Mouse (Mus musculus) C2C12 (cell line): Measurements from ENCODE around the gene Gal3st4. TPM values are rescaled to one million over a fixed set of nuclear protein-coding genes. Genes with fewer than 3 reads are reported as not detected.

Experiments
- H3K27me3 ChIP-seq: one replicate; pipeline ENCODE4 v1.6.1; 2011; ENCODE audit not compliant: control insufficient read depth, insufficient read depth, insufficient read length
- H3K36me3 ChIP-seq: one replicate; pipeline ENCODE4 v1.6.1; 2011; ENCODE audit not compliant: control insufficient read depth, insufficient read depth
- H3K4me3 ChIP-seq: one replicate; pipeline ENCODE4 v1.5.1; 2011; ENCODE audit warnings: mild to moderate bottlenecking, control low read depth; ENCODE audit not compliant: poor library complexity, insufficient read depth, severe bottlenecking
- H3K79me2 ChIP-seq: one replicate; pipeline ENCODE4 v1.6.1; 2011; ENCODE audit not compliant: control insufficient read depth, insufficient read depth
- H3K79me3 ChIP-seq: one replicate; pipeline ENCODE4 v1.6.1; 2011; ENCODE audit warnings: low read depth, control low read depth
- H3ac ChIP-seq: one replicate; pipeline ENCODE3; 2011; ENCODE audit warnings: low read depth; ENCODE audit not compliant: control insufficient read depth, insufficient read length
- CEBPB ChIP-seq: IDR thresholded peaks from one replicate; pipeline ENCODE4 v1.6.1; 2011; ENCODE audit warnings: low read depth, mild to moderate bottlenecking, control low read depth, moderate library complexity
- CTCF ChIP-seq: IDR thresholded peaks from one replicate; pipeline ENCODE4 v1.5.1; 2011; ENCODE audit not compliant: control insufficient read depth, insufficient read depth, insufficient read length
- FOSL1 ChIP-seq: IDR thresholded peaks from one replicate; pipeline ENCODE4 v1.8.0; 2011; ENCODE audit warnings: mild to moderate bottlenecking, low read length; ENCODE audit not compliant: poor library complexity, insufficient read depth, severe bottlenecking
- MAX ChIP-seq: IDR thresholded peaks from one replicate; pipeline ENCODE4 v1.6.1; 2011; ENCODE audit warnings: mild to moderate bottlenecking, control low read depth
- MYOD1 ChIP-seq: IDR thresholded peaks from one replicate; pipeline ENCODE4 v1.6.1; 2011; ENCODE audit warnings: low read depth; ENCODE audit not compliant: control insufficient read depth, insufficient read length
- MYOG ChIP-seq: IDR thresholded peaks from one replicate; pipeline ENCODE4 v1.6.1; 2011; ENCODE audit not compliant: control insufficient read depth, insufficient read length; ENCODE audit errors: extremely low read depth
- USF1 ChIP-seq: IDR thresholded peaks from one replicate; pipeline ENCODE4 v1.6.1; 2011; ENCODE audit warnings: low read depth, mild to moderate bottlenecking, control low read depth, moderate library complexity
- polyA plus RNA-seq: library from polyadenylated mRNA; unstranded; fragments of >200 nt; fragmentation: generic; extraction: Trizol; gene quantifications from one replicate; pipeline ENCODE4 v1.2.1, GENCODE M21; 2012; ENCODE audit warnings: missing spikeins

Gal3st4 gene
- polyA plus RNA-seq, 1 experiment = 0.08 TPM

GRCm38 (mm10) chr5:138260051-138260450, 12.6 kb downstream of the Gal3st4 start:
- Histone ChIP-seq H3ac (no peak overlapping the region), H3K4me3 (no peak overlapping the region), H3K36me3 (peaks cover 3% of the 10 kb centered on the region), H3K79me2 (peaks cover 24% of the 10 kb centered on the region), H3K79me3 (no peaks in the 10 kb centered on the region), H3K27me3 (no peaks in the 10 kb centered on the region)
- no peak for TF ChIP-seq MYOD1
- TF ChIP-seq USF1 = no peak
- TF ChIP-seq CEBPB = no peak
- TF ChIP-seq CTCF = no peak
- no peak for TF ChIP-seq MAX
- TF ChIP-seq MYOG = no peak
- TF ChIP-seq FOSL1 = no peak

GRCm38 (mm10) chr5:138258993-138259392, 13.6 kb downstream of the Gal3st4 start:
- no peaks in the 10 kb centered on the region for H3K27me3 ChIP-seq
- no peak overlapping the region for H3K4me3 ChIP-seq
- H3K36me3 ChIP-seq = peaks cover 3% of the 10 kb centered on the region
- no peaks in the 10 kb centered on the region for H3K79me3 ChIP-seq
- TF ChIP-seq USF1 = no peak
- no peak for TF ChIP-seq CEBPB
- TF ChIP-seq MYOG = no peak
- no peak for TF ChIP-seq CTCF
- TF ChIP-seq MYOD1 = no peak
- TF ChIP-seq FOSL1 = no peak
- no peak for TF ChIP-seq MAX
- peaks cover 16% of the 10 kb centered on the region for H3K79me2 ChIP-seq
- no peak overlapping the region for H3ac ChIP-seq

GRCm38 (mm10) chr5:138258542-138258941, 14.1 kb downstream of the Gal3st4 start:
- Histone ChIP-seq H3K4me3 (no peak overlapping the region), H3K79me3 (no peaks in the 10 kb centered on the region), H3K27me3 (no peaks in the 10 kb centered on the region), H3K79me2 (peaks cover 12% of the 10 kb centered on the region), H3ac (no peak overlapping the region), H3K36me3 (peaks cover 3% of the 10 kb centered on the region)
- TF ChIP-seq CEBPB (no peak), MAX (no peak), FOSL1 (no peak), CTCF (no peak)

- Histone ChIP-seq H3K79me2 (peaks cover 8% of the 10 kb centered on the region), H3K27me3 (no peaks in the 10 kb centered on the region), H3K36me3 (peaks cover 3% of the 10 kb centered on the region), H3K4me3 (no peak overlapping the region), H3ac (no peak overlapping the region), H3K79me3 (no peaks in the 10 kb centered on the region)
- TF ChIP-seq MYOG (no peak), FOSL1 (no peak)
These were observed 14.6 kb downstream of the Gal3st4 start for GRCm38 (mm10) chr5:138258078-138258477.

- Histone ChIP-seq H3K79me2 (peaks cover 3% of the 10 kb centered on the region), H3K27me3 (no peaks in the 10 kb centered on the region), H3K36me3 (peaks cover 3% of the 10 kb centered on the region), H3K79me3 (no peaks in the 10 kb centered on the region), H3ac (no peak overlapping the region), H3K4me3 (no peak overlapping the region)
- TF ChIP-seq FOSL1 = no peak
- TF ChIP-seq MYOG = no peak
- TF ChIP-seq CEBPB = no peak
- no peak for TF ChIP-seq CTCF
- TF ChIP-seq MAX = no peak
- no peak for TF ChIP-seq MYOD1
- no peak for TF ChIP-seq USF1
These were observed 15.1 kb downstream of the Gal3st4 start for GRCm38 (mm10) chr5:138257585-138257978.

GRCm38 (mm10) chr5:138256966-138257584, 15.6 kb downstream of the Gal3st4 start:
- TF ChIP-seq USF1 (no peak), MYOG (no peak), CTCF (no peak), MAX (no peak), CEBPB (no peak), FOSL1 (no peak), MYOD1 (no peak)
- Histone ChIP-seq H3K79me2 (no peaks in the 10 kb centered on the region), H3K36me3 (peaks cover 3% of the 10 kb centered on the region), H3K27me3 (no peaks in the 10 kb centered on the region), H3ac (no peak overlapping the region), H3K4me3 (no peak overlapping the region), H3K79me3 (no peaks in the 10 kb centered on the region)
